Mouse (Mus musculus) urinary bladder, adult 18-20 months (tissue): ENCODE data around the gene Fbxo42.

Experiments
- DNase-seq, 2 experiments: peaks; one replicate each; pipeline ENCODE4 v3.0.0; 2022; ENCODE audit warnings: low spot score in 2 of 2, mixed read lengths in 2 of 2

Fbxo42 gene

GRCm38 (mm10) chr4:141214337-141214851, 66.7 kb downstream of the Fbxo42 start:
- no peak for DNase-seq

GRCm38 (mm10) chr4:141219583-141220213, 72.0 kb downstream of the Fbxo42 start:
- no peak for DNase-seq

GRCm38 (mm10) chr4:141221848-141222247, 74.1 kb downstream of the Fbxo42 start:
- DNase-seq, result no peak

- no peak for DNase-seq
These were observed 75.0 kb downstream of the Fbxo42 start for GRCm38 (mm10) chr4:141222752-141223151.

- DNase-seq, result no peak
These were observed 81.0 kb downstream of the Fbxo42 start for GRCm38 (mm10) chr4:141228687-141229086.

- no peak for DNase-seq
These were observed 85.5 kb downstream of the Fbxo42 start for GRCm38 (mm10) chr4:141233196-141233595.

GRCm38 (mm10) chr4:141235537-141236111, 87.9 kb downstream of the Fbxo42 start:
- DNase-seq, result no peak

- no peak for DNase-seq
These were observed 89.1 kb downstream of the Fbxo42 start for GRCm38 (mm10) chr4:141236856-141237255.

- no peak for DNase-seq
These were observed 91.0 kb downstream of the Fbxo42 start for GRCm38 (mm10) chr4:141238492-141239387.

GRCm38 (mm10) chr4:141239388-141240125, 91.8 kb downstream of the Fbxo42 start, which contains the start of gene Arhgef19:
TSS of gene Arhgef19 (plus strand) at chr4:141239499.
- peak; percentile 87 to 94 for DNase-seq

- DNase-seq, result peak in 1 of 2 experiments; percentile 53
These were observed 92.9 kb downstream of the Fbxo42 start for GRCm38 (mm10) chr4:141240617-141241016.

GRCm38 (mm10) chr4:141241861-141242260, 94.1 kb downstream of the Fbxo42 start:
- DNase-seq, result no peak

GRCm38 (mm10) chr4:141242651-141243241, 95.0 kb downstream of the Fbxo42 start:
- DNase-seq, result peak; percentile 62 to 66

- no peak for DNase-seq
These were observed 95.9 kb downstream of the Fbxo42 start for GRCm38 (mm10) chr4:141243636-141244035.

GRCm38 (mm10) chr4:141244401-141244800, 96.7 kb downstream of the Fbxo42 start:
- no peak for DNase-seq

- DNase-seq, result no peak
These were observed 97.3 kb downstream of the Fbxo42 start for GRCm38 (mm10) chr4:141244931-141245425.

GRCm38 (mm10) chr4:141246089-141246997, 98.6 kb downstream of the Fbxo42 start:
- DNase-seq, result no peak

- no peak for DNase-seq
These were observed 99.3 kb downstream of the Fbxo42 start for GRCm38 (mm10) chr4:141246998-141247350.

- no peak for DNase-seq
These were observed 100.3 kb downstream of the Fbxo42 start for GRCm38 (mm10) chr4:141247776-141248613.
